Mouse (Mus musculus): Measurements from ENCODE around the gene Cass4. TPM values are rescaled to one million over a fixed set of nuclear protein-coding genes. Genes with fewer than 3 reads are reported as not detected.

Cass4 gene
- polyA plus RNA-seq, 3 experiments from 2014 or later, result 9.0 to 14.1 (median 10.6) TPM

DNA sequence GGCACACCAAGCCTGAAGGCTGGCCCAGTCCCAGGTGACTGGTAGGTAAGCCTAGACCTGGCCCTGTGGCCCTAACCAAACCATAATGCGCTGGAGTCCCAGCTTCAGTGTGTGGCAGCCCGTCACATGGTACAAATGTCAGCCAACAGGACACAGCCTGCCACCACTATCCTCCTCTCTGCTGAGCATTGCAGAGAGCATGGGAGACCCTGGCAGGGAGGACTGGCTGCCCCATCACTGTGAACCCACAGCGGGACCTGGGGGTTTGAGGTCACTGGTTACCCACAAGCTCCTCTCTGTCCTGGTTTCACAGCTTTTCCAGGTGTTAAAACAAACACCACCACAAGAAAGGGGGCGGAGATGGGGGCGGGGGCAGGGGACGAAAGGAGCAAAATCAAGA is 3.3 kb upstream of the Cass4 start:
- no peak for ATAC-seq

DNA sequence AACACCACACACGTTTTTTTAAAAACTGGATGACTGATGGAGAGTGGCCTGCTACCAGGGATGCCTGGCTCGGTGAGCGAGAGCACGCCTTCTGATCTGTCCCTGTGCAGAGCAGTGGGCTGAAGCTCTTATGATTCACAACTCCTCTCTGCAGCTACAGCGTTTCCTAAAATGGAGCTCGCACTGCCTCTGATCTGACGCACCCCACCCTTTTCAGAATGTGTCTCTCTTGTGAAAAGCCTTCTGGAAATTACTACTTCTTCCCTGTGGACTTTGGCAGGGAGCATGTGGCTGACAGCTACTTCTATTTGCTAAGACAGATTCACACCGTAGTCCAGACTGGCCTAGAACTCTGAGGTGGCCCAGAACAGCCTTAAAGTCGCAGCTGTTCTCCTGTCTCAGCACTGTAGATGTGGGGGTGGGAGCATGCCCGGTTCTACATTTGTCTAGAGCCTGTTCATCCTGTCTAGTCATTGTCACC is 1.5 kb upstream of the Cass4 start:
- peak; percentile 33 for ATAC-seq

DNA sequence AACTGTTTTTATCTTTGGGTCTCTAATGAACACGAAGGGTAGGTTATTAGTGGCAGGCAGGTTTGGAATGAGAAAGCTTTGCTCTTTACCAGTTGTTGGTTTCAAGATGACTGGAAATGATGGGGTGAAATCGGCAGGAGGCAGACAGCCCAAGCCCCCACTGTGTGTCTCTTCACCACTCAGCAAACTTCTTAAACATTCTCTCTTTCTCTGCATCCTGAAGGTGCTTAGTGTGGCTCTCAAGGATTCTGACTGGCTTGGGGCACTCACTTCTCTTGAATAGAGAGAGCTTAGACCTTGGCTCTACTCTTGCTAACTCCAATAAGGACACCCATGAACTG is 428 bp downstream of the Cass4 start:
- ATAC-seq, result no peak

DNA sequence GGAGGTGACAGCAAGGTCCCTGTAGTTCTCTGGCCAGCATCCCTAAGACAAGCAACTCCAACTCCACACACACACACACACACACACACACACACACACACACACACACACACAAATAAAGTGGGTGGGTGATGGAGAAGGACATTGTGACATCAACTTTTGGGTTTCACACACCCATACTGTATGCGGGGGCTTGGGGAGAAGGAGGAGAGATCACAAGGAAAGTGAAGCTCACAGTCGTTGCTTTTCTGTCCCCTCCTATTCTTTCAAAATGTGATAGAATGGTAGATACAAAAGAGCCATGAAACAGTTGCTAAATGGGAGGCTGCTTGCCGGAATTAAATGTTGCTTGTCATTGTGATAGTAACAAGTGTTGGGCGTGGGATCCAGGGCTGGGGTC is 1.1 kb downstream of the Cass4 start:
- no peak for ATAC-seq

DNA sequence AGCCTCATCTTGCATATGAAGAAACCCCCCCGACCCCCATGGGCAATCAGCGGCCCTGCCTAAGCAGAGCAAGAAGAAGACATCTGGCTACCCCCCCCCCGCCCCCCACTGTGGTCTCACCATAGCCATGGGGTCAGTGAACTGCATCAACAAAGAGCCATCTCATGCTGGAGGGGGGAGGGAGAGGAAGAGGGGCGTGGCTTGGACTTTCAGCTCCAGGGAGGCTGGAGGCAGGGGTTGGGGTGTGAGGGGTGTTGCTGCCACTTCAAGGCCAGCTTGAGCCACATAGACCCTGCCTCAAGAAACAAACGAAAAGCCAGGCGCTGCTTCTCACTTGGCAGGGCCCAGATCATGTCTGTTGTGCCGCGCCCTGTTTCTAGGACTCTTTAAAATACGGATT is 2.4 kb downstream of the Cass4 start:
- ATAC-seq, result no peak

DNA sequence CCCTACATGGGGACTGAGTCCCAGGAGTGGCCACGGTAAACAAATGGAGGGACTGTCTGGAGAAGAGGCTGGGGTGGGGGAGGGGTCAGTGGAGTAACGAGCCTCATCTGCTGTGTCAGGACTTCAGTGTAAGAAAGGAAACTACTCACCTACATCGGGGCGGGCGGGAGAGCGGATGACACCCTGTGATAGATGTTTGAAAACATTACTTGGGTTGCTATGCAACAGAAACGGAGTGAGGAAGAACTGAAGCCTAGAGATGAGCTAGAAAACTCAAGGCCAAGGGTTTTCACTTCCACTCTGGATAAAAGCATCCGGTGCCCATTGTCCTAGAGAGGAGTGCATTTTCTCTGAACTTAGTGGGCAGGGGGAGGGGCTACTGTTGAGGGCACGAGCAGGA is 6.3 kb downstream of the Cass4 start:
- peak; percentile 94 for ATAC-seq

DNA sequence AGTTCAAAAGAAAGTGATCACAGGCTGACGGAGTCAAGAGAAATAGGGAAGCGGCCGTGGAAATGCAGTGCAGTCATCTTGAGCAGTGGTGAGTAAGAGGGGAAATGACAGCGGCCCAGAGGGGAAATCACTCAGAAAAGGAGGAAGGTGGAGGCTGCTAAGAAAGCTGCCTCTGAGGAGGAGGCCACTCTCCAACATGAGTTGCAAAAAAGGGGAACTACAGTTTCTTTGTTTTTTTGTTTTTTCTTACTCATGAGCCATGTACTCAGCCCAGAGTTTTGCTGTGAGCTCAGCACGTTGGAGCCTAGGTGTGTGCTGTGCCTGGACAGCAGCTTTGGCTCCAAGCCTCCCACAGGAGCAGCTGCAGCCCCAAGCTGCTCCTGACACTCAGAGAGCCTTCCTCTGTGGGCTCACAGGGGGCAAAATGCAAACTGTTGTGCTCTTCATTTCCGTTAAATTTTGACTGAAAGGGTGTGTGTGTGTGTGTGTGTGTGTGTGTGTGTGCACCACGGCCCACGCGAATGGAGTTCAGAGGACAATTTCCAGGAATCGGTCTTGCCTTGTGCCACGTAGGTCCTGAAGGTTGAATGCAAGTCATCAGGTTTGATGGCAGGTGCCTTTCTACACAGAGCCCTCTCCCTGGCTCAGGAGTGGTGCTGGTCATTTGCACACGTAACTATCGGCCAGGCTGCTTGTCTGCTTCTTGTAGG is 7.7 kb downstream of the Cass4 start:
- ATAC-seq, result peak; percentile 63

DNA sequence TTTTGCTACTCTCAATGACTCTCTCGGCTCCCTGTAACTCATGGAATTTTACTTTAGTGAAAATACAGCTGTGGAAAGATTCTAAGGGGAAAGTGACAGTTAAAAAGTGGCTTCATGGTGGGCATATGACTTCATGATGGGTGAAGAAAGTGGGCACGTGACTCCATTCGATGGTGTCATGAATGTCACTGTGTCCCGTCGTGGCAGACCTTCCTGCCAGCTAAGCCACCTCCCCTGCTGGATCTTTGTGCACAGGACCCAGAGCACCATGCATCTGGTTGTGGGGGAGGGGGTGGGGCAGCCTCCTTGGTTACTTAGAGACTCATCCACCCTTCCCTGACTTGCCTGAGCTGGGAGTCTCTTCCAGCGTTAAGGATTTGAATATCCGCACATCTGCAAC is 10.6 kb downstream of the Cass4 start:
- no peak for ATAC-seq

DNA sequence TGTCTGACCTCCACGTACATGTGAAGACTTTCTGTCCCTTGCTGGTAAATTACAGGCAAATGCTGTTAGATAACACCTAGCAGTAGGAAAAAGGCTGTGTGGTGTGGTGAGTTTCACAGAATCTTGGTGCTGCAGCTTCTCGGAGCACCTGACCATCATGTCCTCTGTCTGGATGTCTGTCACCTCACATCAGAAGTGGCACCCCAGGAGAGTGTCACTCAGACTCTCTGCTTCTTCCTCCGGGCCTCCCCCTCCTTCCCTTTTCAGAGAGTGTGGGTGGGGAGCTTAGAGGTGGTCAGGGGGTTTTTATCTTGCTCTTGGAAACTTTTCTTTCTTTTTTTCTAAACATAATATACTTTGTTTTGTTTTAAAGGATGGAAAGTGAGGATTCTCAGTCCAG is 11.4 kb downstream of the Cass4 start:
- ATAC-seq, result peak; percentile 46

DNA sequence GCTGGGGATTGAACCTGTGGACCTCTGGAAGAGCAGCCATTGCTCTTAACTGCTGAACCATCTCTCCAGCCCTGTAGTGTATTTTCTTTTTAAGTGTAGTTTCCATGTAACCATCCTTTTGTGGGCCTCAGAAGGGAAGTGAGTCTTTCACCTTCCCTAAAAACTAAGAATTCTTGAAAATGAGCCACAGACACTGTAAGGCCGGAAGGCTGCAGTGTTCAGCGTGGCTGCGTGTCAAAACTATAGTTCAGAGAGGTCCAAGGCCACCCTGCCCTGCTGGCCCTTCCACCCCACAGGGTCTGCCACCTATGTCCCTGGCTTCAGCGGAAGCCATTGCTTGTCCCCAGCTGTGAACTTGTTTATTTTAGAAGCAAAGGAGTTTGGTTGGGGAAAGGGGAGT is 12.6 kb downstream of the Cass4 start:
- ATAC-seq, result no peak

DNA sequence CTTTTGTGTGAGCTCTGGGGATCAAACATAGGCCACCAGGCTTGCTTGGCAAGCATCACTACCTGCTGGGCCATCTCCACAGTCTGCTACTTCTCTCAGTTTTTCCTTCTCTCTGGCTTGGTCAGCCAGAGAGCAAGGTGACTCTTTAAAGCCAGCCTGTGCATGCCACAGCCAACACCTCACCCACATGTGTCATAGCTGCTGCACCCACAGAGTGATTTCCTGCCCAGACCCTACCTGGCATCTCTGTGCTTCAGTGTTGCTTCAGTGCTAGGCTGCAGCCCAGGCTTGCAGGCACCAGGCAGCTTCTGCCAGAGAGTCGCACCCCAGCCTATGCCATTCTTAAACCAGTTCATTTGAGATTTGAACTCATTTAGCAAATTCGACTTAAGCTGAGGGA is 13.9 kb downstream of the Cass4 start:
- ATAC-seq, result peak; percentile 26

DNA sequence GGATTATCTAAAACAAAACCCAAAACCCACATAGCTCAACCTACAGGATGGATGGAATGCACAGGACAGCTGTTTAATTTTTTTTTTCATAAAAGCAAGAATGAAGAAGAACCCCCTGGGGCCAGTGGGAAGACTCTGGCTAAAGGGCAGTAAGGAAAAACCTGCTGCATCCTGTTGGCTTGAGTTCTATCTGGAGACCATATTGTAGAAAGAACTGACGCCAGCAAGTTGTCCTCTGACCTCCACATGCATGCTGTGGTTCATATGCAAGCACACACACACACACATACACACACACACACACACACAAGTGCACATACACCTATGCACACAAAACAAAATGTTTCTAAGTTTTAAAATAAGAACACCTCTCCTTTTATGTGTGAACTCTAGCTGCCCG is 17.1 kb downstream of the Cass4 start:
- ATAC-seq, result no peak

DNA sequence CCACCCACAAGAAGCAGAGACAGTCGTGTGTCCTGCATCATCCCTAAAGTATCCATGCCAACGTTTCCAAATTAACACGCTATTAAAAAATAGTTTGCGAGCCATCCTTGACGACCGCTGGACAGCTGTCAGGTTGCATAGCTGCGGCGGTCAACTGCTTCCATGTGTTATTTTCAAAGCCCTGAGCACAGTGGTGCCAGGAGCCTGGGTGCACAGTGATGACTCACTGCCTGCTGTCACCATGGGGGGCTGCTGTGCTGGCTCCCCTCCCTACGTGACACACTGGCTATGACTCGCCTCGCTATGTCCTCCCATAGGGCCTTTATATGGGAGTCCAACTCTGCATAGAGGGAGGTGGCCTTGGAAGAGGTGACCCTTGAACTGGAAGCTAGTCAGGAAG is 17.5 kb downstream of the Cass4 start:
- no peak for ATAC-seq

DNA sequence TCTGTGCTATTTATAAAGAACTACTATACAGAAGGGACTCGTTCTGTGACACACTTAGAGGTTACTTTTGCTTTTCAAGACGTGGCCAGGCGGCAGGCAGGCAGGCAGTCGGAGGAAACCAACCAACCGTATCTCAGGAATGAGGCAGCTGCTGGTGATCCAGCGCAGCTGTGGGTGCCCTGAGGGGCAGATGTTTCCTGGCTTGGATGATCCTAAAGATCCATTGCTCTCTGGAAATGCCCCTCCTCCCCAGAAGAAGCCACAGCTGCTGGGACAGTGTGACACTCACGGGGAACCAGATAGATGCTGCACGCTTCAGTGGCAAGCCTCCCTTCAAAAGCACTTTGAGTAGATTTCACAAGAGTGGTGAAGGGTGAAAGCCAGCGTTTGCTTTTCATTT is 18.9 kb downstream of the Cass4 start:
- ATAC-seq, result no peak

DNA sequence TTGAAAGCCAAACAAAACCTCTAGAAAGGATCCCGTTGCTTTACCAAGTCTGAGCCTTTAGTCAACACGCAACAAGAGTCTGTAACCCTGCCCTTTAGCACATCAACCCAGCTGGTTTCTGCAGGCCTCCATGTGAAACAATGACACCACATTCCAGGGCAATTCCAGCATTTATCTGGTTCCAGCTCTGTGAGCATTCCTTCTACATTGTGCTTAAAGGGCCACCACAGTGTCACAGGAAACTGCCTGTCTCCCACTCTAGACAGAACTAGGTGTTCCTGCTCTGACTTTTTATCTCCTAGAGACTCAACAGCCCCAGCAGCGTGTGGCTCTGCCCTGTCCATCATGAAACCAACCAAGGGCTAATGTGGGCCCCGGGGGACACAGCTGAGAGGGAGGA is 19.7 kb downstream of the Cass4 start:
- ATAC-seq, result no peak

DNA sequence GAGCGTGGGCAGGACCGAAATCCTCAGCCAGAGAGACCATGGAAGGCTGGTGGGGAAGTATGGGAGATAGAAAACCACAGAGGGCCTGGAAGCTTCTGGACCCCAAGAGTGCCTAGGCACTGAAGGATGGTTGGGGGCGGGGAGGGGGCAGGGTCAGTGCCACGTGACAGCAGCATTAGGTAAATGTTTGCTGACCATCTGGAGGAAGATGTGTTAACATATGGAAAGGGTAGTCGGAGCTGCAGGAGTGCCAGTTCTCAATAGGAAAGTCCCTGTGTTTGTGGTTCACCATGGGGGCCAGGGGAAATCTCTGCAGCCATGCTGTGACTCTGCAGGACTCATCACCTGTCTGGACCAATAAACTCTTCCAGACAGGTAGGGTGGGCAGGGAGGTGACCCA is 20.3 kb downstream of the Cass4 start:
- no peak for ATAC-seq

DNA sequence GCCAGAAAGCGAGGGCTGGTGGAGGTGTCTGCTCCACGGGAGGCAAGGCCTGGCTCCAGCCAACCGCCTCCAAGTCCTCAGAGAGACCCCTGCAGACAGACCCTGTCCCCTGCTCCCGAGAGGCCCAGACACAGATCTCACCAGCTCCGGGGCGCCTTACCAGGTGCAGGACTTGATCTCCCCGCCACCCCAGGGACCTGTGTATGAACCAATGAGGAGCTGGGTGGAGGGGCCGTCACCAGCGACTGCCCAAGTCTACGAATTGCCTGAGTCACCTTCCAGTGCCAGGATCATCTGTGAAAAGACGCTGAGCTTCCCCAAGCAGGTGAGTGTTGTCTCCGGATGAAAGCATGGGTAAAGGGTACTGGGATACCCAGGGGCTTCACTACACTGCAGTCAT is 22.6 kb downstream of the Cass4 start:
- no peak for ATAC-seq

DNA sequence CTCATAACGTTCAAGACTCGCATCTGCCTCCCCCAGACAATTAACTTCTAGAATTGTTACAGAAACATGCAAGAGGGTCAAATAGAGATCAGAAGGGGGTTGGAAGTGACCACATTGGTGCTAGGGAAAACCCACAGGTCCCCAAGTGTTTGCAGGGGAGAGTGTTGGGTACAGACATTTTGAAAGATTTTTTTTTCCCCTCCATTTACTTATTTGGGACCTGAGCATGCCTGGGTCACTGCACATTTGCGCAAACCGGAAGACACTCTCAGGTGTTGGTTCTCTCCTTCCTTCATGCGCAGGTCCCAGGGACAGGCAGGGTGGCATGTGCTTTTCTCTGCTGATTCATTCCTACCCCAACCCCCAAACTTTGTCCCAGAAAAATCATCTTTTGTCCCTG is 23.3 kb downstream of the Cass4 start:
- ATAC-seq, result no peak

DNA sequence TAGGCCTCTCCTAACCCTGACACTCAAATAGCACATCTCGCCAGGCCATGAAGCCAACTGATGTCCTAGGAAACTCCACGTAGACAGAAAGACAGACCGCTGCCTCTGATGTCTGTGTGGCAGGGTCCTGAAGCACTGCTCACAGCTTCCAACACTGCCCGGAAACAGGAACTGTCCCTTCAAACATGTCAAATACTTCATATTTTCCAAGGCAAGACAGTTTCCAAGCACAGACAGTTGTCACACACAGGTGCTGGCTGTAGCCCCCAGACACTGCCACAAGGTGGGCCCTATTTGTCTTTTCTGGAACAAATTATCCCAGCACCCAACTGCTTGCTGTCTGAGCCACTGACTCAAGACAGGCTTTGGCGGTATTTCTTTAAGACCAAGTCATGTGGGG is 24.6 kb downstream of the Cass4 start:
- no peak for ATAC-seq

DNA sequence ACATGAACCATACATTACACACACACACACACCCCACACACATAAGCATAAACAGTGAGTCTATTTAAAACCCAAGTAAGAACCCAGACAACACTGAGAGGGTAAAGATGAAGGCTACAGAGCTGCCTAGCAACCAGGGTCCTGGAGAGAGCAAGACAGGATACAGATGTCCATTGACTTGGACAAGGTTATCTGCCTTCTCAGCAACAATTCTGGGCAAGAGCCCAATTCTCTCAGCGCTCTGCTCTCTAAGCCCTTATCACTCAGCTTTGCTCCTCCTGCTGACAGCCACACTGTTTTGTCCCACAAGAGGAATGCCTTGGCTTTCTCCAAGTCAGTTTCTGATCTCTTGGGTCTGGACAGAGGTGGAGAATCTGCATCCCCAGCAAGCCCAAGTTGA is 37.0 kb downstream of the Cass4 start:
- ATAC-seq, result no peak

DNA sequence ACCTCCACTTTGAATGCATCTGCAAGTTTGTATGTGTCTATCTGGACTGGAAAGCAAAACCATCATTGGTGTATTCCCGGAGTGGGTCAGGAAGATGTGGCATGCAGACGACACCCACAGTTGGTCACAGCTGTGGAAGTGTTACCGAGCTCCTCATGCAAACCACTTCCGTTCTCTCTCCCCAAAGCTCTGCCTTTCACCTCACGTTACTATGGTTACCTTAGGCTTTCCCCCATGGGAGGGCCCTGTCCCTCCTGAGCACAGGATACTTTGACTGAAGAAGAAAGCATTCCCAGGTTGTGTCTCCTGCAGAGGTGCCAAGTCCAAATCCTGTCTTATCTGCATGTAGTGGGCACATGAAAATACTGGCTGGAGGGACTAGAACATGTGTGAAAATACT is 40.2 kb downstream of the Cass4 start:
- peak; percentile 91 for ATAC-seq

DNA sequence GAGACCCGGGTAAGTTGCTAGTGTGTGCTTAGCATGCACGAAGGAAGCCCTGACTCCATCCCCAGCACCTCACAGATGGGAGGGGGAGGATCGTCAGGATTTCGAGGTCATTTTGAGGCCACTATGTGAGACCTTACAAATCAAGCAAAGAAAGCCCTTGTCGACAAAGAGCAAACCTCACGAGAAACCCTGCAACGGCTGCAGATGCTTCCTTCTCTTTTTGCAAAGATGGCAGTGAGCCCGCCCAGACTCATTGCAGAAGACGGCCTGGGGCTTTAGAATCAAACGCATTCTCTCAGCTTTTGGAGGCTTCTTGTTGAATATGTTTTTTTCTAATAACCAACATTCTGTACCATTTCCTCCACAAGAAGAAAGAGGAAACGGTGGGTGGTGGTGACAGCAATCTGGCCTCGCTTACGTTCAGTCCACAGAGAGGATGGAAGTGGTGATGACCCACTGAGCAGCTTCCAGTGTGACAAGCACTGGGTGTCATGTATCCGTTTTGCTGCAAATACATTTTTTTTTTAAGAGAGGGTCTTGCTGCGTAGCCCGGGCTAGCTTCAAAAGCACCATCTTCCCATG is 43.9 kb downstream of the Cass4 start:
- ATAC-seq, result peak; percentile 31

DNA sequence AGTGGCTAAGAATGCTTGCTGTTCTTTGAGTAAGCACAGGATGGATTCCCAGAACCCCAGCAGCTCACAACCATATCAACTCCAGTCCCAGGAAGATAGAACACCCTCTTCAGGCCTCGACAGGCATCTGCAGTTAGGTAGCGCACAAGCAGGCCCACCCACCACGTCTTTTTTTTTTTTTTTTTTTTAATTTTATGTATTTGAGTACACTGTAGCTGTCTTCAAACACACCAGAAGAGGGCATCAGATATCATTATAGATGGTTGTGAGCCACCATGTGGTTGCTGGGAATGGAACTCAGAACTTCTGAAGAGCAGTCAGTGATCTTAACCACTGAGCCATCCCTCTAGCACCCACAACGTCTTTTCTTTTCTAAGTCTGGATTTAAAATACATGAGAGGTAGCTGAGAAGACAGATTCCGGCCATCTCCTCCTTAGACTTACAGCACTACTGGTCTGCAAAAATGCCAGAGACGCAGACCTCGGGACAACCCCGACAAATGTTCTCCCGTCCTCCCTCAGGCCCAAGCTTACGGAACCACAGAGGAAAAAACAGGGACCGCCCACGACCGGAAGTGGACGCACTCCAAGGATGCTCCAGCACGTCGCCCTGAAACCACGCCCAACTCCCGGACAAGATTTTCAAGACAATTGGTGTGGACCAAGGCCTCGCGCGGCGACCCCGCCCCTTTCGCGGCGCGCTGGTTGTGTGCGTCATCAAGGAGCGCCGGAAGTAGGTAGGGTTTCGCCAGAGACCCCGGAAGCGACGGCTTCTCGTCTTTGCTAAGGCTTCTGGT is 46.4 kb downstream of the Cass4 start, which contains the start of gene Rtf2:
Gene Rtf2, plus strand, starts transcription at position 714 of the 797 bp plus-strand sequence.
- ATAC-seq, result peak; percentile 80

DNA sequence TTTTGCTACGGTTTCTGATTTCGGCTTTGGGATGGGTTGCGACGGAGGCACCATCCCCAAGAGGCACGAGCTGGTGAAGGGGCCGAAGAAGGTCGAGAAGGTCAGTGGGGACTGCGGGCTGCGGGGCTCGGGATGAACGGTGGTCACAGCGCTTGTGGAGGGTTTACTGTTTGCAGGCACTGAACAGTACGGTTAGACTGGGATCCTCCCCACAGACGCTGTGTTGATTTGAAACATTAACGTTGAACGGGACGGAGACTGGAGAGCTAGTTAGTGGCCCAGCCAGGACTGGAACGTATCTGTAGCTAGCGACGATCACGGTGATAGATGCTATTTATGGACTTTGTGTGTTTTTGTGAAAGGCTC is 47.0 kb downstream of the Cass4 start:
- ATAC-seq, result no peak
